Mouse (Mus musculus) MEL (cell line): ENCODE results near the gene Sirt3.

Source experiments
- BHLHE40 ChIP-seq: IDR thresholded peaks from 2 replicates; pipeline ENCODE4 v1.6.1; 2012; ENCODE audit warnings: low read depth, mild to moderate bottlenecking, inconsistent platforms, low read length, improper control_type of control experiment, borderline replicate concordance
- CTCF ChIP-seq, 3 experiments: IDR thresholded peaks in 2 of 3; conservative IDR thresholded peaks in 1 of 3; 2 replicates each; pipeline ENCODE4 v1.5.1; 2011 to 2012; ENCODE audit warnings: low read length in 3 of 3, low read depth in 2 of 3, mild to moderate bottlenecking in 2 of 3, improper control_type of control experiment in 1 of 3, inconsistent platforms in 1 of 3, mixed read lengths in 1 of 3, moderate library complexity in 1 of 3; ENCODE audit not compliant: control insufficient read depth in 1 of 3, insufficient read depth in 1 of 3, poor library complexity in 1 of 3, severe bottlenecking in 1 of 3
- EP300 ChIP-seq, 2 experiments: IDR thresholded peaks; 2 replicates each; pipeline ENCODE4 v1.6.1; 2011; ENCODE audit warnings: improper control_type of control experiment in 2 of 2, low read length in 2 of 2, low read depth in 1 of 2, mild to moderate bottlenecking in 1 of 2
- JUND ChIP-seq: IDR thresholded peaks from 2 replicates; pipeline ENCODE4 v1.6.1; 2011; ENCODE audit warnings: low read depth, mild to moderate bottlenecking, improper control_type of control experiment, low read length
- KAT2A ChIP-seq: conservative IDR thresholded peaks from 2 replicates; pipeline ENCODE4 v1.6.1; 2012; ENCODE audit warnings: low read depth, low read length, improper control_type of control experiment, inconsistent platforms
- MAX ChIP-seq: IDR thresholded peaks from 2 replicates; pipeline ENCODE4 v1.6.1; 2011; ENCODE audit warnings: low read length, improper control_type of control experiment
- POLR2AphosphoS2 ChIP-seq: IDR thresholded peaks from 2 replicates; pipeline ENCODE4 v1.6.1; 2011; ENCODE audit warnings: low read length, improper control_type of control experiment
- RCOR1 ChIP-seq: IDR thresholded peaks from 2 replicates; pipeline ENCODE4 v1.6.1; 2012; ENCODE audit warnings: low read depth, mild to moderate bottlenecking, inconsistent platforms, low read length, improper control_type of control experiment
- SMC3 ChIP-seq: IDR thresholded peaks from 2 replicates; pipeline ENCODE4 v1.6.1; 2011; ENCODE audit warnings: low read depth, low read length, improper control_type of control experiment
- TAL1 ChIP-seq: IDR thresholded peaks from 2 replicates; pipeline ENCODE4 v1.6.1; 2012; ENCODE audit warnings: mild to moderate bottlenecking, inconsistent platforms, low read length, moderate library complexity, mixed read lengths
- ZMIZ1 ChIP-seq: IDR thresholded peaks from 2 replicates; pipeline ENCODE4 v1.6.1; 2012; ENCODE audit warnings: low read depth, mild to moderate bottlenecking, inconsistent platforms, low read length, improper control_type of control experiment, moderate library complexity

DNA sequence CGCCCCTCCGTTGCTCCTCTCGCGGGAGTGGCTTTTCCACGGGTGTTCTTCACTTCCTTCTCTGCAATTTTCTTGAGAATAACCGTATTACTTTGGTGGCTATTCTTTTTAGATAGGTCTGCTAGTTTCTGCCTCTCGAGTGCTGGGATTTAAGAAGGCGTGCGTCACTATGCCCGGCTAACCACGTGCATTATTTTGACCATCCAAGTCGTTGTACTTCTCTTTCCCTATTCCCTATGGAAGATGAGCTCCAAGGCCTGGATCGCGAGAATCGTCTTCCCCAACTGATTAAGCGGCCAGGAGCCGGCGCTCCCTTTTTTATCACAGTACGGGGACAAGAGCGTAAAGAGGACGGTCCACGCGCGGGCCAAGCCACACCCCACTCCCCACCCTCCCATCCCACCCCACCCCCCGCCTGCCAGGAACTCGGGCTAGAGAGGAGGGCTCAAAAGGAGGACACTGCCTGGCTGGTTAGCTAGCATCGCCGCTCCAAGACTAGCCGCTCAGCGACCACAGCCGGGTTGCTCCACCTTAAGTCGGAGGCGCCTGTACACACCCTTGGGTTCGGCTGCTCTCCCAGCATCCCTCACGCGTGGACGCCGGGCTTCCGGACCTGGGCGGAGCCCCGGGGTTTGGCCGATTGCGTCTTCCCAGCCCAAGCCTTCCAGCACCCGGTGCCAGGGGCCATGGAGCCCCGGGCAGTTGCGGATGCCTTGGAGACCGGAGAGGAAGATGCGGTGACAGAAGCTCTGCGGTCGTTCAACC lies 25.1 kb downstream of the Sirt3 start, which contains the start of gene Ric8a:
- TF ChIP-seq CTCF (IDR thresholded peaks at IDR 0.05 in 2 of 3, conservative IDR thresholded peaks at IDR 0.05 in 1 of 3; ENCODE audit: control insufficient read depth in 1 of 3, insufficient read depth in 1 of 3, low read depth in 2 of 3, low read length in 3 of 3, poor library complexity in 1 of 3, severe bottlenecking in 1 of 3) (no peak), EP300 (IDR thresholded peaks at IDR 0.05; ENCODE audit: low read depth in 1 of 2, low read length in 2 of 2) (peak in 1 of 2 experiments; percentile 15; a peak in 1 of 4 replicates), MAX (peak; percentile 72), TAL1 (no peak), ZMIZ1 (no peak), BHLHE40 (no peak), RCOR1 (no peak), JUND (no peak), POLR2AphosphoS2 (peak; percentile 46; the same call in 1 of the 2 replicates), KAT2A (no peak; the same call in 1 of the 2 replicates), SMC3 (no peak)
